Mouse (Mus musculus): Measurements from ENCODE around the gene Btrc. TPM values are rescaled to one million over a fixed set of nuclear protein-coding genes. Genes with fewer than 3 reads are reported as not detected.

Btrc gene
- polyA plus RNA-seq, 1 experiment, result 32.0 TPM

DNA sequence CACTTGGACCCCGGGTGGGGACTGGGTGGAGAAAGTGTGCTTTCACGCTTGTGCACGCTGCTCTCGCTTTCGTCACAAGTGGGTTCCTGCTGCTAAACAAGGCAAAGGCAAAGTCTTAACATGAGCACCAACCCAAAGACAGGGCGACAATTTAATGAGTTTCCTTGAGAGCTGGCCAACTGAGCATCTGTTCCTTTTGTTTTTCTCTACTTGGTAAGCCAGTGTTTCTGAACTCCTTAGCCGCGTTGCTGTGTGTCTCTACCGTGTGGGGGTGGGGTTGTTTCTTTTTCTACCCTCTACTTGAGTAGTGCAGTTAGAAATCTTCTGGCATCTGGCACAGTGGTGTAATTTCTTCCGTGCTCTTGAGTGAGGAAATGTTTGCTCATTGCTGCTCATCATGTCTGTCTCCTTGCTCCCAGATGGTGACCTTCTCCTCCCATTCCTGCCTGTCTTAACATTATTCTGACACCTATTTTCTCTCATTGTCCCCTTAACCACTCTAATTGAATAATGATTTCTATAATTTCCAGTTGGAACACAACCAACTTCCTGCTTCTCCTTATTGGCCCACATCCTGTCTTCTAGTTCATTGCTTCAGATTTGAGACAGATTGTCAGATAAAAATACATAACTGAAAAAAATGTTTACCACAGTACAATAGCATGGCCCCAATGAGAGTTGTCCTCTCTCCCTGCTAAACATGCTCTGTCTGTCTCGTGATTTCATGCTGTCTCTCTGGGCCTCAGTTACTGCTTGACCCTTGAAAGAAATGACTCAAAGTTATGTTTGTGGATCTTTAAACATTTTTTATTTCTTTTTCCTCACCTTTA, 109.4 kb downstream of the Btrc start:
- DNase-seq (ENCODE audit: low spot score), result no peak

DNA sequence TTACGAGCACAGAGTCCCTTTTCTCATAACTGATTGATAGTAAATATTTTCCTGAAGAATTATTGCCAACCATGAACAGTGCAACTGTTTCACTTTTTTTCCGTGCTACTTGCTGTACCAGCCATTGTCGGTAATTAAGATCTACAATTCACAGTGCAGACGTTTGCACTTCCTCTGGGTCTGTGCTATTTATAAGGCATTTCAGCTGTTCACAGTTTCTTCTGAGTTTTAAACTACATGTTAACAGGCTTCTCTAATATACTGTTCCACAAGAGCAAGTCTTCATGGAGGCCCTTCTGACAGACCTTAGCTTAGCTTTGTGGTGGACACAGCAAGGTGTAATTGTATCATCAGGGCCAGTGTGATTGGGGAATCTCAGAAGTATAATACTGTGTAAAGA, 111.2 kb downstream of the Btrc start:
- no peak for DNase-seq (ENCODE audit: low spot score)

DNA sequence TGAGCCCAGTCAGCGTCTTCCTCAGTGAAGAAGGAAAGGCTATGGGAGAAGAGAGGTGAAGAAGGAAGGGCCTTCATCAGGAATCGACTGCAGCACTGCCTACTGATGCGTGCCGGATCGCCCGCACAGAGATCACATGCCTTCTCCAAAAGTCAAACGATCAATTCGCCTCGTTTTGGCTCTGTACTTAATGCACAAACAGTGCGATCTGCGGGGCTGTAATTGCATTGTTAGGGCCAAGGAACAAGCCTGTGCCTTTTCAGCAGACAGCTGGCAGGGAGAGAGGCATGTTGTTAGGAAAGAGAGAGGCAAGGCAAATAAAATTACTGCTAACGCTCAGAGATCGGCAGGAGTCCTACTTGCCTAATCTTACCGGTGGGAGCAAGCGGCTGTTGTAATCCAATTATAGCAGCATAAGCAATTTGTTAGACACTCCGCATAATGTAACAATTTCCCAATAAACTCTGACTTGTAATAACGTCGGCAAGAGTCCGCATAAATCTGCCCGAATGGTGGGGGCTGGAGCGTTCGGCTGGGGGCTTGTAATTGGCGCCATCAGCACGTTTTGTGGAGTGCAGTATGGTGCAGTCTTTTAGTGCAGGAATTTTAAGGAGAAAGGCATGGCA, 112.5 kb downstream of the Btrc start:
- no peak for DNase-seq (ENCODE audit: low spot score)

DNA sequence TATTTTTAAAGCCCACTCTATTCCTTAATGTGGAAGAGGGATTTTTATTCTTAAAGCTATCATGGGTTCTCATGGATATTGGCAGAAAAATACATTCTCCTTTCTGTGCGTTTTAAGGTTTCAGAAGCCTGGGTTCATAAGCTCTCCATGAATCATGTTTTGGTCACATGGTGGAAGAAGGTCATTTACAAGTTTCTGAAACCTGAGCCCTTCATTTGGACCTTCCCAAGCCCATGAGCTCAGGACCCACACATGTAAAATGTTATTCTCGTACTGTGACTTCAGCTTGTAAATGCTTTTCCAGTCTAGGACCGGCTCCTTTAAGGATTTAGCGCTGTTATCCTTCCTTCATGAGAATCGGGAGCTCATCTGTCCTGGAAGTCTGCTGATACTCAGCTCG, 116.0 kb downstream of the Btrc start:
- no peak for DNase-seq (ENCODE audit: low spot score)

DNA sequence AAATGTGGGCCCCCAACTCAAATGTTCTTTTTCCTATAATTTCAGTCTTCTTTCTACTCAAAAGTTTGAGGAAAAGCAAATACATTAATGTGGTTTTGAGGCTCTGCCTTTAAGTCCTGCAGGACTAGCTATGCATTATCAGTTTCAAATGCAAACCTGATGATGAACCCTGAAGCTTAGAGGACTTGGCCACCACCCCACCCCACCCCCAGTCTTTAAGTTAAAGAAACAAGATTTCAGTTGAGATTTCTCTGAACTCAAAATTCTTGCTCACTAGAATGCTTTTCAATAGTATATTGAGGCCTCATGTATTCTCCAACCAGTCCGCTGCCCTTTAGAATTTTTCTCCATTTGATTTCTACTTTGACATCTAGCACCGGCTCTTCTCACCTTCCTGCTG, 117.0 kb downstream of the Btrc start:
- DNase-seq (ENCODE audit: low spot score), result no peak

DNA sequence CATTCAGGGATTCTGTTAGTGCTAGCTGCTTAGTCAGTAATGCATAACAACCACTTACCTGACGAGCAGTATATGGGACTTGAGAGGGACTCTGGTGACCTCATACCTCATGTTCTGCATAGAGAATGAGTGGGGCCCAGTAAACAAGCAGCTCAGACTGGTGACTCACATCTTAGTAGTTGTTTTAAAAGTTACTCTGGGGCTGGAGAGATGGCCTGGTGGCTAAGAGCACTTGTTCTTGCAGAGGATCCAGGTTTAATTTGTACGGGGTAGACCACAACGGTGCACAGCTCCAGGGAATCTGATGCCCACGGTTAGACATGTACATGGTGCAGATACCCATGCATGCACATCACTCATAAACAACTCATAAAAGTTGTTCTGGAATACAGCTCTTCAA, 117.4 kb downstream of the Btrc start:
- no peak for DNase-seq (ENCODE audit: low spot score)

DNA sequence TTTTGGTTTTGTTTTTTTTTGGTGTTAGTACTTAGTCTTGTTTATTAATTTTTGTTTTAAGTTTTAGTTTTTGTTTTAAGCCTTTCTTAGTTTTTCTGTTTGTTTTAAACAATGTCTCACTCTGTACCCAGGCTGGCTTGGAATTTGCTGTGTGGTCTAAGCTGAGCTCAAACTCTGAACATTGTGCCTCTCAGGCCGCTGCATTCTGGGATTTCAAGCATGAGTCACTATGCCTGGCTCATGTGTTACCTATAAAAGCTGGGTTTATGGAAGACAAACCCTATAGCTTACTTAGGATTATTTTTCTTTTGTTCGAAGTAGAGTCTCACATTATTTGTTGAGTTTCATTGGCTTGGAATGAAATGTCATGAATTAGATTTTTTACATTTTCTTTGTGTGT, 119.9 kb downstream of the Btrc start:
- DNase-seq (ENCODE audit: low spot score), result no peak

DNA sequence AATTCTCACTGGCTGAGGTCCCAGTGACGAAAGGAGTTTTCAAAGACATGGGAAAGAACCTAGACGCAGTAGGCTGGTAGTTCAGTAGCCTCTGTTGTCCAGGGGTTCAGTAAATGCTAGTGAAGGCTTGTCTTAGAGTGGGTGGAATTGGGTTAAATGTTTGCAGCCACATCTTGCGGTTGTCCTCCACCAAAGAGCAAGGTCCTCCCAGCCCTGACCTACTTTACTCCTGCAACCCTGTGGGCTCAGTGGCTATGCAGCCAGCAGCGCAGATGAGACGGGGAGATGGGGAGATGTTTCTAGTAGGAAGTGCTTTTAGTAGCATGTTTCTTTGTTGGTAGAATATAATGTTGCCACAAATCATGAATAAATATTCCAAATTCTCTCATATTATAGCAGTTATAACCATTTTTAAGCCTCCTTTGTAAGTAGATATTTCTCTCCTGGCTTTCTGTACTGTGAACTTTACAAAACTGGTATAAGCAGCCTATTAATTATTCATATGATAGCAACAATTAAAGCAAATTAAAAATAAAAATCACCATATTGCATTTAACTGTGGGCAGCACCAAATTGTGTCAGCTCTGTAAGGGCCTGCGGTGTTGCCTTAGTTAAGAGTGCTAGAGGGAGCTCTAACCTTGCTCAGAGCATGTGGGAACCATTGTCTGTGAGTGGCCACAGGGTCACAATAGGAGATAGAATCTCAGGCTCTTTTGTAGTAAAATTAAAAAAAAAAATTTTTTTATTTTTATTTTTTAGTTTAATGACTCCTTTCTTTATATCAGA, 122.9 kb downstream of the Btrc start:
- DNase-seq (ENCODE audit: low spot score), result no peak

DNA sequence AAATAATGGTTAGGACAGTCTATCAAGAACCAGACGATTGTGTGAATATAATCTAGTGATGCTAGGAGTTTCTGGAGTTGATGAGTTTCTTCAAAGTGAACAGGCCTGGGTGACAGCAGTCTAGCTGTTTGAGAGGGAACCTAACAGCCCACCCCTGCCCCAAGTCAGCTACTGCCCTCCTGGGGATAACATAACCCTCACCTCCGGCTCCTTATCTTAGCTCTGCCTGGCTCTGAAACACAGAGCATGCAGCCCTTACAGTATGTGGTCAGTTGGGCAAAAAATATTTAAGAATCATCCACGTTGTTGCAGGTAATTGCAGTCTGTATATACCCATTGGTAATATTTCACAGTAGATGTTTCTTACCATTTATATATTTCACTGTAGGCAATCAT, 123.5 kb downstream of the Btrc start:
- no peak for DNase-seq (ENCODE audit: low spot score)

DNA sequence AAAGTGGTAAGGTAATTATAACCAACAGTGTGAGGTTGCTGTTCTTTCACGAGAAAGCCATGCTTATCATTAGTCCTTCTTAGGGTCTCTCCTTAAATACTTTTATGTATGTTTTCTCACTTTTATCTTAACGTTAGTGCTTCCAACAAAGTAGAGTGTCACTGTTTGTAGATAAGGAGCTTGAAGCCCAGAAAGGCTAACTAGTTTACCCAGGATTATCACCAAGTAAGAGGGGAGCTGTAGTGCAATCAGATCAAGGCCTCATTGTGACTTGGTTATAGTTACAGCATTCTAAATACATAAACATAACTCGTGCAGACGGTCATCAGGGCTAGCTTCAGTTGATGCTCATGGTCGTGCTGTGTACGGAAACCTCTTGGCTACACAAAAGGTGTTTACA, 126.4 kb downstream of the Btrc start:
- no peak for DNase-seq (ENCODE audit: low spot score)

DNA sequence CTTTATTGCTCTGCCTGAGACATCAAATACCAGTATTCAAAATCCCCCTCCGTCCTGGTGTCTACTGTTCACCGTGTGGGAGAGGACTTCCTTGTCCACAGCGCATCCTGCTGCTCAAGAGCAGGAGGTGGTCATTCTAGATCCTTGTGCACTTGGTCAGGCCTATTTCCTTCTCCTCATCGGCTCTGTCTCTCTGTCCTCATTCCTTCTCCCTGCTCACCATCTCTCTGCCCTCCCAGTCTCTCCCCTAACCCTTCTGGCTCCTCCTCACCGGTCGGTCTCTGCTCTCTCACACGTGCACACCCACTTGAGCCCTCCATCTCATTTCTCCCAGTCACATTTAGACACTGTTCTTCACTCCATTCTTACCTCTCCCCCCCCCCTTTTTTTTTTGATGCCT, 127.7 kb downstream of the Btrc start:
- no peak for DNase-seq (ENCODE audit: low spot score)

DNA sequence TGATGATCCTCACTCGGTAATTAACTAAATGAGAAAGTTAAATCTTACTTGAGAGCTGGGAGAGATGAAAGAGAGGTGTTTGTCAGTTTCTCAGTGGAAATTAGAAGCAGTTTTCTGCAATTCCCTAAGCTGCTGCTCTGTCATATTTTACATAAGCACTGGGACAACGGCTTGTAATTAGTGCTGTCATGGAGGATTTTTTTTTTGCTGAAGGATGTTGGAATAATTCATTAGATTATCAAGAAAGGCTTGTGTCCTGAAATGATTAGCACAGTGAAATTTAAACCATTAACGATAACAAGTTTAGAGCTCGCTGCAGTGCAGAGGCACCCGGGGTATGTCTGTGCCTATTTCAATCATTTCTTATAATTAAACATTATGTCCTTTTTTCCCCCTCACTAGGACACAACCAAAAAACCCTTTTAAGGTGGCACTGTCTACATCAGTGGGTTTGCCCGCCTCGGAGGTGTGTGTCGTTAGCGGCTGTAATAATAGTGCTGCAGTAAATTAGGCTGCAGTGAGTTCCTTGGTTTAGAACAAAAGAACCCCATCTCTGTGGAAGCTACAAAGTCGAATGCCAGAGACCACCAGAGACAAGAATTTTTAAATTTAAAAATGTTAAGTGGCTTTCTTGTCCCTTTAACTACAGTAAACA, 130.7 kb downstream of the Btrc start:
- no peak for DNase-seq (ENCODE audit: low spot score)

DNA sequence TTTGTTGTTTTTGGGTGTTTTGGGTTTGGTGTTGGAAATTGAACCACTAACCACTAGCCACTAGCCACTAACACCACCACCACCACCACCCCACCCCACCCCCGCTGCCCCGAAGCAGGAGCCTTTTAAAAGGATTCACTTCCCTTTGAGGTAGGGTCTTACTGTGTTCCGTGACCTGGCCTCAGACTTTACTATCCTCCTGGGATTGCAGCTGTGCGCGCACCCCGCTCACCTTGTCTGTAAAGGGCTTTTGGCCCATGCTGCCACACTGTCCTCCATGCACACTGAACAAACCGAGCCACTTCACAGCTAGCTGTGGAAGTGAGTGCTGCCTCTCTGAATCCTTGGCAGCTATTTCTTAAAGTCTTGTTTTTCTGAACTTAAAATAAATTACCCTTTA, 141.9 kb downstream of the Btrc start:
- no peak for DNase-seq (ENCODE audit: low spot score)

DNA sequence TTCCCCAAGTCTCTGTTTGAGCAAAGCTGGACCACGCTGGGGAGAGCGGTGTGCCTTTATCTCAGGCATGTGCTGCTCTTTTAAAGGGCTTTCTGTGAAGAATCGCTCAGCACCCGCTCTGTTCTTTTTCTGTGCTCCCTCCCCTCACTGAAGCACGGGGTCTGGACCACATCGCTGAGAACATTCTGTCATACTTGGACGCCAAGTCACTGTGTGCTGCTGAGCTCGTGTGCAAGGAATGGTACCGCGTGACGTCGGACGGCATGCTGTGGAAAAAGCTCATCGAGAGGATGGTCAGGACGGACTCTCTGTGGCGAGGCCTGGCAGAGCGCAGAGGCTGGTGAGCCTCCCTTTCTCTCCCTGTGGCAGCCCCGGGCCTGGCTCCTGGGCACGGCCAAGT, 144.0 kb downstream of the Btrc start:
- no peak for DNase-seq (ENCODE audit: low spot score)

DNA sequence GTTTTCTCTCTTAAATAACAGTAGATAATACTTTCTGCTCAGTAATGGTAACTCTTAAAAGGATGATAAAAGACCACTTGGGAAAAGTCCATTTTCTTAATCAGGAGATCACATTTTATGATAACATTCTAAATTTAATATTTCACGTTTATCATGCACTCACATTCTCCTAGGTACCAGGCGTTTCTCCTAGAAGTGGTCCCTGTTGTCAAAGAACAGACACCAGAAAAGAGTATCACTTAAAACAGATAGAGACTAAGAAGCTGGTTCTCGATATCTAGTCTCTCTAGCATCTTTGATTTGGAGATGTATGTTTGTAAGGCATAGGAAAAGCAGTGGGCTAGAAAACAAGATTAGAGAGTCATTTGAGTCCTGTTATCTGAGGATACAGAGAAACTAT, 147.1 kb downstream of the Btrc start:
- no peak for DNase-seq (ENCODE audit: low spot score)

DNA sequence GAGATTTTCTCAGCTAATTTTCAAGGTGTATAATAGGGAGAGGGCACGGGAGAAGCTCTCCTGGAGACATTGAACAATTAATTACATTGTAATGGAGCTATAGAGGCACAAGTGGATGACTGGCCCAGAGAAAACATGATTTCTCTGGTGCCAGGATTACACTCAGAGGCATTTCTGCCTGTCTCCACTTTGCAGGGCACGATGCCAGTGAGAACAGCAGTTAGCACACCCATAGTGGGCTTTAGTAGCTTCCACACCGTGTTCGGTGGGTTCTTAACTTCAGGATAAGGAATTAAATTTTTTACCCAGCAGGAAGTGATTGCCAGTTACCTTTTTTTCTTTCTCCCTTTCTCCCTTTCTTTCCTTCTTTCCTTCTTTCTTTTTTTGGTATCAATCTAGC, 147.9 kb downstream of the Btrc start:
- DNase-seq (ENCODE audit: low spot score), result no peak

DNA sequence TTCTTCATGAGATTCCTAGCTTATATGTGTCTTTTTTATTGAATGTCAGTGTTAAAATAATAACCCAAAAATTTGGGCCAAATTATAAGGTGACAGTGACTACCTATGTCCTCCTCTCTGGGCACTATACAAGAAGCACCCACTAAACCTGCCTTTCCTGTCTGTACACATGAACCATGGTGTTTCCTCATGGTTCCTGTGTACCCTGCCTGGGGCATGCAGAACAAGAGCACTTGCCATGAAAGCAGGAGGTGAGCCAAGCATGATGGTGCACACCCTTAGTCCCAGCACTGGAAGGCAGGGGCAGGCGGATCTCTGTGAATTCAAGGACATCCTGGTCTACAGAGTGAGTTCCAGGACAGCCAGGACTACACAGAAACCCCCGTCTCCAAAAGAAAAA, 151.8 kb downstream of the Btrc start:
- no peak for DNase-seq (ENCODE audit: low spot score)

DNA sequence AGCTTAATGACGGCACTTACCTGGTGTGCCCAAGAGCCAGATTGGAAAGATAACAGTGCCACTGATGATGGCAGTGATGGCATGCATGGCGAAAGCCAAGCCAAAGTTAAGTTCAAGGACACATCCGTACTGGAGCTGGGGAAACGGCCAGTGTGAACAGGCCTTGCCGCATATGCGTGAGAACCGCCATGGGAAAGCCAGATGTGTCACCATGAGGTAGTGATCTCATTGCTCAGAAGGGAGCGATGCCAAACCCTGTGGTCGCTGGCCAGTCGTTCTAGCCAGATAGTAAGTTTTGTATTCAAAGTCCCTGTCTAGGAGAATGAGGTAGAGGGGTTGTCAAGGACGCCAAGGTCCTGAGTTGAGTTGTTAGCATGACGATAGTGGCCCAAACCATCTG, 152.7 kb downstream of the Btrc start:
- no peak for DNase-seq (ENCODE audit: low spot score)

DNA sequence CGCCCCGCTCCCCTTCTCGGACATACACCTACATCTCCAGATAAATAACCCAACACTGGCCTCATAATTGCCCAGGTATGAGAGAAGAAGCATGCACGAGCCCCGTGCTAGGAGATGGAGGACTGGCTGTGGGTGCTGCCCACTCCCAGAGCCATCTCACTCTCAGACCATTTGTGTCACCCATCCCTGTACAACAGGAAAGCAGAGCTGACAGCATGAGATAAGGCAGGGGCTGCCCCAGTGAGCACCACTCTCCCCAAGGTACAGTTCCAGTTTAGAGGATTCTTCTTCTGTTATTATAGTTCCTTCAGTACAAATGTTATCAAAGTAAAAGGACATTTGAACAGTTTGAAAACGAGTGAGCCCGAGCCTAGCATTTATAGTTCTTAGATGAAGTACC, 163.8 kb downstream of the Btrc start:
- DNase-seq (ENCODE audit: low spot score), result no peak

DNA sequence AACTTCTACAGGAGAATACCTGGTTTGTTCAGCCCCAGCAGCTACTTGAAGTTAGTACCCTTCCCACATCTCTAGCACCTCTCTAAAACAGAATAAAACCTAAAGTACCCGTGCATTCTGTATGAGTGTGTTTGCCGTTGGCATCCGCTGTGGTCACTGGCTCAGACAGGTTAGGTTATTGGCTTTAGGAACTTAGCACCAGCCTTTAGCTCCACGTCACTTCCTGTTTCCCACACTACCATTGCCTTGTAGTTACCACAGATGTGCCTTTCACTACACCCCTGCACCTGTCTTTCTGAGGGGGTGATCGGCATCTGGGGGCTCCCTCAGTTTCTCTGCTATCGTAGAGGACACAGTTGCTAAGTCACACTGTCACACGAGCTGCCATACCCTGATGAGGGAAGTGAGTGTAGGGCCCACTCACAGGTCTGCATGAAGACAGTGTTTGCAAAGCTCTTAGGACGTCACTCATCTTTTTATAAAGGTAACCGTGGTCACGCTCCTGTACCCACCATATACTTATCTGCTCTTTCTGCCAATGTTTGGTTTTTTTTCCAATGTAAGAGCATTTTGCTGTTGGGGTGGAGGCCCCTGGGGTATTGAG, 164.5 kb downstream of the Btrc start:
- DNase-seq (ENCODE audit: low spot score), result no peak

DNA sequence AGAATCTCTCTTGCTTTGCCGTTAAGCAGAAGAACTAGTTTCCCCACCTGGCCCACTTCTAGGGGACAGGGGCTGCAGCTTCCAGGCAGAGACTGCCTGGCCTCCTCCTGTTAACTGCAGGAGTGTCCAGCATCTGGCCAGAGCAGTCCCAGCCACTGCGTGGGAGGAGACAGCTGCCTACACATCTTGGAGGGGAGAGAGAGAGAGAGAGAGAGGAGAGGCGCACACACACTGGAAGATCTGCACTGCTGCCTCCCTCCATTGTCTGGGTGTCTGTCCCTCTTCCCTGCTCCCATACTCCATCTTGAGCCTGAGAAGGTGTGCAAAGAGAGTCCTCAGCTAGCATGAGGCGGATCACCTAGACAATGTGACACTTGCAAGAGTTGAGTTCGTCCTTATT, 165.8 kb downstream of the Btrc start:
- DNase-seq (ENCODE audit: low spot score), result no peak
